Mouse (Mus musculus) gastrocnemius, adult 2 months (tissue): Measurements from ENCODE around the gene Usp54. TPM values are rescaled to one million over a fixed set of nuclear protein-coding genes. Genes with fewer than 3 reads are reported as not detected.
"Not testable (repeated sequence)": the region's sequence is repeated elsewhere in the genome, so short reads cannot be mapped to it uniquely, and the experiment has no call there.

Experiments used
- DNase-seq: peaks from one replicate; pipeline ENCODE4 v3.0.0; 2022
- H3K27ac ChIP-seq: fragments of 200-600 bp; 2 replicates; pipeline ENCODE4 v1.8.1; 2022; ENCODE audit warnings: mild to moderate bottlenecking
- H3K4me3 ChIP-seq: fragments of 200-600 bp; 2 replicates; pipeline ENCODE4 v1.8.1; 2022; ENCODE audit warnings: mild to moderate bottlenecking, moderate library complexity
- CTCF ChIP-seq: fragments of 200-600 bp; IDR thresholded peaks from 2 replicates; pipeline ENCODE4 v1.8.1; 2022; ENCODE audit warnings: antibody characterized with exemption, mild to moderate bottlenecking, moderate library complexity
- intact Hi-C: fragments of 180-260 bp; cut with DNase I; formaldehyde crosslinking; loops from one replicate; pipeline ENCODE4 v1.15.1; 2025
- total RNA-seq, 2 experiments: library from RNA; stranded (reverse); gene quantifications; 2 replicates each; pipeline ENCODE4 v1.2.3; 2021

Usp54 gene
- total RNA-seq, 2 experiments from 2014 or later, result 4.9 to 6.3 TPM

DNA sequence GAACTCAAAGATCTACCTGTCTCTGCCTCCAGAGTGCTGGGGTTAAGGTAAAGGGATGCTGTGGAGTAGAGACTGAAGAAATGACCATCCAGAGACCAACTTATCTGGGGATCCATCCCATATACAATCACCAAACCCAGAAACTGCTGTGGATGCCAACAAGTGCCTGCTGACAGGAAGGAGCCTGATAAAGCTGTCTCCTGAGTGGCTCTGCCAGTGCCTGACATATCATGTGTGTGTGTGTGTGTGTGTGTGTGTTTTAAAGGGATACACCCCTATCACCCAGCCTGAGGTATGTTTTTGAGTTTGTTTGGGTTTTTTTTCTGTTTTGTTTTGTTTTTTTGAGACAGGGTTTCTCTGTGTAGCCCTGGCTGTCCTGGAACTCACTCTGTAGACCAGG lies 5.5 kb upstream of the Usp54 start:
- no peak for TF ChIP-seq CTCF
- Histone ChIP-seq H3K27ac (peak overlapping the region; percentile 24; the same call in 1 of the 2 replicates), H3K4me3 (no peak overlapping the region)
- intact Hi-C loops, result no loop called here
- DNase-seq, result peak; percentile 54

DNA sequence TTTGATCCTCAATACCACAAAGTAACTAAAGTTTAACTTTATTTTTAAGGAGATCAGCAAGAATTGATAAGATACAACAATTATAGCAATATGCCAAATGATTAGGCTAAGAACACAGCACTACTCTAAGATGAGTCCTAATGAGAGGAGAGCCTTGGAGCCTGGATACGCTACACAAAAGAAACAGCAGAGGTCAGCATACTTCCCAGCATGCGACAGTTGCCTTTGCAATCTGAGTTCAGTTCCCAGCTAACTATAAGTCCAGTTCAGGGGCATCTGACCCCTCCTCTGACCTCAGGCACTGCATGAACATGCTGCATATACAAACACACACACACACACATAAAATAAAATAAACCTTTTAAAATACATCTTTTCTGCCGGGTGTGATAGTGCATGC lies 4.7 kb upstream of the Usp54 start:
- H3K4me3 ChIP-seq, result no peak overlapping the region
- DNase-seq, result peak; percentile 31
- intact Hi-C loops, result no loop called here

DNA sequence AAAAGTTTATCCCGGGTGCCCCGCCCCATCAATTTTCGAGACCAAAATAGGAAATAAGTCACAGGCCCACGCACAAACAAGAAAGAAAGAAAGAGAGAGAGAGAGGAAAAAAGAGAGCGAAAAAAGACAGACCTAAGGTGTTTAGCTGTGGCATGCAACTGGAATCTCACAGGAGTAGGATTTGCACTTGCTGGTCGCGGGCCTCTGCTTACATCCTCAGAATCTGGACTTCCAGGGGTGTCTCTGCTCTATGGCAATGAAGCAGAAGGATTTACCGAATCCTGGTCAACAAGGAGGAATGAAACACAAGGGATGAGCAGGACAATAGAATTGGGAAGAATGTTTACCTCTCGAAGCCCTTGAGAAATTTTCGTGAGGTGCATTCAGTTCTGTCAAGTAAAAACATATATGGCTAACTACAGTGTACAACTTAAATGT lies 594 bp upstream of the Usp54 start:
- no peak for DNase-seq
- peak overlapping the region; percentile 99 for H3K27ac ChIP-seq
- TF ChIP-seq CTCF, result no peak
- peak overlapping the region; percentile 91 for H3K4me3 ChIP-seq
- intact Hi-C loops, result loop anchor here (5.0 kb wide), 1 partner anchor 64 kb away; no protein-coding TSS in a partner anchor

More for the DNA sequence above, 4.7 kb upstream of the Usp54 start:
- H3K27ac ChIP-seq, result no peak overlapping the region; the same call in 1 of the 2 replicates
- TF ChIP-seq CTCF, result peak; percentile 42

DNA sequence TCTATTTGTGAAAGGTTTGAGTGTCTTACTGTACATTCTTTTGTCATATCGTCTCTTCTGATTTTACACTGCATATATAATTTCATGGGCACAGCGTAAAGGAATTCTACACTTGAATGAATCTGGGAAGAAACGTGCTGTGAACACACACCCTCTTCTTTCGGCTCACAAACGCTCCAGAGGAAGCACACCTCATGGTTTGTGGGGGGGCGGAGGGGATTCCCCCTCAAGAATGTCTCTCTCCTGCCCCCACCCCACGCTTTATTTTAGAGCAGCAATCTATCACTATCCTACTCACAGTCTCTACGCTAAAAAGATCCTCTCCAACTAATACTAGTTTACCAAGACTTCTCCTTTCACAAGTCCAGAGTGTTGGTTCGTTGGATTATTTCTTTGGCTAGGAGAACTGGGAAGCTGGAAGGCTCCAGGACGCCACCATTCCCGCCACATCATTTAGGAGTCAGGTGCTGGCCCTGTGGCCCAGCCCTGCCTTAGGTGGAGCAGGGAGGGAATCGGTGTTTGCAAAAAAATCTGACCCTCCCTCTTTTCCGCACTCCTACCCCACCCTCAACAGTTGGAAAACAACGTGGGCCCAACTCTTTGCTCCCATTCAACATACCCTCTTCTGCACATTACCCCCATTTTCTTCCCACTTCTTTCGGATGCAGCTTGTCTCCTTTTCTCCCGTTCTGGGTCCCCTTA lies 794 bp downstream of the Usp54 start:
- intact Hi-C loops, result loop anchor here (5.0 kb wide), 1 partner anchor 63 kb away; no protein-coding TSS in a partner anchor
- no peak for TF ChIP-seq CTCF
- peak overlapping the region; percentile 99 for H3K27ac ChIP-seq
- H3K4me3 ChIP-seq, result peak overlapping the region; percentile 91
- peak; percentile 19 for DNase-seq

DNA sequence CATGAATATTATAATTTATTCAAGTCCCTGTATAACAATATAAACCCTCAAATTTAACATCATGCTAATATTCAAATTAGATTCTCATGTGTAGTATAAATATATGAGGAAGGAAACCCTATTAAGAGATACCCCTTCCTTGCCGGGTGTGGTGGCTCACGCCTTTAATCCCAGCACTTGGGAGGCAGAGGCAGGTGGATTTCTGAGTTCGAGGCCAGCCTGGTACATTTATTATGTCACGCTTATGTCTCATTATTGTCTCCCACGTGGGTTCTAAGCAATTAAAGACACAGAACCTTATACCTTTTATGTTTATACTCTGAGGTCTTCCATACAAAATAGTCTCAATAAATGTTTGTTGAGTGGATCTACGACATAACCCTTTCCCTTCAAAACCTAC lies 2.2 kb downstream of the Usp54 start:
- no peak for TF ChIP-seq CTCF
- intact Hi-C loops, result no loop called here
- Histone ChIP-seq H3K4me3 (no peak overlapping the region), H3K27ac (no peak overlapping the region)
- no peak for DNase-seq

DNA sequence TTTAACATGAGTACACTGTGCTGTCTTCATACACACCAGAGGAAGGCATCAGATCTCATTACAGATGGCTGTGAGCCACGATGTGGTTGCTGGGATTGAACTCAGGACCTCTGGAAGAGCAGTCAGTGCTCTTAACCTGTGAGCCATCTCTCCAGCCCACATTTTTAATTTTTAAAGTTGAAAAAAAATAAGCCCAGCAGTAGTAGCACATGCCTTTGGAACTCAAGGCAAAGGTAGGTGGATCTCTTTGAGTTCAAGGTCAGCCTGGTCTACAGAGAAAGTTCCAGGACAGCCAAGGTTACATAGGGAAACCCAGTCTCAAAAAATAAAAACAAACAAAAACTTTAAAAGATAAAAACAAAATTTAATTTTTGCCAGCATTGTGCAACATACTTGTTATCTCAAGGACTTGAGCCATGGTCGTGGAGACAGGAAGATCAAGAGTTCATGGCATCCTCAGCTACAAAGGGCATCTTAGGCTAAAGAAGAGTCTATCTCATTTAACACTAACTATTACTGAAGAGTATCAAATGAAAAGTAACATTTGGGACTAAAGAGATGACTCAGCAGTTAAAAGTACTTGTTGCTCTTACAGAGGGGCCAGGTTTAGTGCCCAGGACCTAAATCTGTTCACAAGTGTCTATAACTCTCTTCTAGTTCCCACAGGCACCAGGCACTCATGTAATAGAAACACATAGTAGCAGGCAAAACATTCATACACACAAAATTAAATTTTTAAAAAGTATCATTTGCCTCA lies 2.9 kb downstream of the Usp54 start:
- DNase-seq, result no peak
- Histone ChIP-seq H3K4me3 (no peak overlapping the region), H3K27ac (no peak overlapping the region)
- no peak for TF ChIP-seq CTCF
- intact Hi-C loops, result no loop called here

DNA sequence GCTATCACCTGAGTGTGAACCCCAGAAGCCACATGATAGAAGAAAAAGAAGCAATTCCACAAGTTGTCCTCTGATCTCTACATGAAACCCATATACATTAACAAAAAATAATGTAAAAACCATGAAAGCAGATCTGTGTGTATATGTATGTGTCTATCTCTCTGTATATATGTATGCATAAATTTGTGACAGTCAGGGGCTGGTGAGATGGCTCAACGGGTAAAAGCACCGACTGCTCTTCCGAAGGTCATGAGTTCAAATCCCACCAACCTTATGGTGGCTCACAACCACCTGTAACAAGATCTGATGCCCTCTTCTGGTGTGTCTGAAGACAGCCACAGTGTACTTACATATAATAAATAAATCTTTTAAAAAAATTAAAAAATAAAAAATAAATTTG lies 3.9 kb downstream of the Usp54 start:
- H3K27ac ChIP-seq, DNase-seq, intact Hi-C loops: not testable (repeated sequence)

DNA sequence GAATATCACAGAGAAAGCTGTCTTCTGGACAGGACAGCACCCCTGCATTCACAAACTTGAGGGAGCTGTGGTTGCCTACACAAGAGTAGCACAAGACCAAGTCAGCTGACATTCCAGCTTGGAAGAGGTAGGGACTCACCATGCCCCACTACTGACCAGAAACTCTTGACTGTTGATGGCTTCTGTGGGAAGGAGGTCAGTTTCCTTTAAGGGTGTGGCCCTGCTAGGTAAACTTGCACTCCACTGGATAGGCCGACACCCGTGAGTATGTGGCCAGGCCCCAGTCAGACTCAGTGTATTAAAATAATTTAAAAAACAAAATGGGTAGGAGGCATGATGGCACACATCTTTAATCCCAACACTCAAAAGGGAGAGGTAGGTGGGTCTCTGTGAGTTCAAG lies 5.3 kb downstream of the Usp54 start:
- no peak for DNase-seq
- Histone ChIP-seq H3K27ac (no peak overlapping the region), H3K4me3 (no peak overlapping the region)
- intact Hi-C loops, result no loop called here
- no peak for TF ChIP-seq CTCF

More for the DNA sequence above, 3.9 kb downstream of the Usp54 start:
- not testable (repeated sequence) for H3K4me3 ChIP-seq

DNA sequence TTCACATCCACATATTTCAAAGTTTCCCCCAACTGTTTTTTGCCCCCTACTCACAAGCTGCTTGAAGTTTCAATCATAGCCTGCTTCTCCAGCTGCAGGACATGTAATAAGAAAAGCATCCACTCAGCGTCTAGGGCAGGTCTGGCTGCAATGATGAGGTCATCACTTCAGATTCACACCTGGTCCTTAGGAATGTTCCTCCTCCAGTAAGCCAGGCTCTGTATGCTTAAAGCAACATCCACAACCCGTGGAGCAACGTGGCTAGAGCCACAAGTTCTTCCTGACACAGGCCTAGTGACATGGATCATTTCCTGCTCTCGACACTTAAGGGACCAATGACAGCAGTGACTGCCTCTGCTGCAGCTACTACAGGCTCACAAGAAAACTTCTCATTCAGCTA lies 9.6 kb downstream of the Usp54 start:
- Histone ChIP-seq H3K4me3 (no peak overlapping the region), H3K27ac (no peak overlapping the region)
- no peak for TF ChIP-seq CTCF
- DNase-seq, result no peak
- intact Hi-C loops, result no loop called here

DNA sequence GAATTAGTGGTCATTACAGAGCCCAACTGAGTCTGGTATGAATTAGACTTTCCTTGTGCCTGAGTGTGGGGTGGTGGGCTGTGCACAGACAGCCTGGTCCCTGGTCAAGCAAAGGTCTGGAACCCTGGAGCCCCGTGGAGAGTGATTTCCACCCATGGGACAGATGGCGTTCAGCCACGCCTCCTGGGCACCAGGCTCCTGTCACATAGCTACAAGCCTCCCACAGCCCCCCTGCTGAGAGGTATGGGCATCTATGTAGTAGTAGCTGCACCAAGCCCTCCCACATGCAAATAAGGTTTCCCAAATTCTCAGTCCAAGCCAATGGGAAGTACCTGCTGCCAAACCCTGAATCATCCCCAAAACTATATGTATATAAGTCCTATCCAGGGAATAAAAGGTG lies 13.9 kb downstream of the Usp54 start:
- DNase-seq, result no peak
- TF ChIP-seq CTCF, result no peak
- intact Hi-C loops, result no loop called here
- H3K4me3 ChIP-seq, result no peak overlapping the region
- no peak overlapping the region for H3K27ac ChIP-seq

DNA sequence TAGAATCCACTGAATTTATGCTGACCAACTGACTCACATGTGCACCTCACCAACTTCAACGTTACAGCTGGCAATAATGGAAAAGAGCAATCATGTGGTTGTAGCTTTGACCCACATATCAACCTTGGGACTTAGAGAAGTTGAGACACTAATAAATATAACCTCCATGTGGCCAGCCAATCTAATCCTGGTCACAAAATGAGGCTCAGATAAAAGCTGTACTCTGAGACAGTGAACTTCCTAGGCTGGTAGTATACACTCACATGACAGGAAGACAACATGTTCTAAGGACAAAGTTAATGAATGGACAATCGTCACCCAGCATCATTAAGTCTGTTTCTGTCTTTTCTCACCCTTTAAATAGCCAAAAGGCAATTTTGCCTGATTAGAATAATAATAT lies 14.4 kb downstream of the Usp54 start:
- no peak overlapping the region; the same call in 1 of the 2 replicates for H3K27ac ChIP-seq
- intact Hi-C loops, result no loop called here
- no peak overlapping the region for H3K4me3 ChIP-seq
- TF ChIP-seq CTCF, result no peak
- no peak for DNase-seq

DNA sequence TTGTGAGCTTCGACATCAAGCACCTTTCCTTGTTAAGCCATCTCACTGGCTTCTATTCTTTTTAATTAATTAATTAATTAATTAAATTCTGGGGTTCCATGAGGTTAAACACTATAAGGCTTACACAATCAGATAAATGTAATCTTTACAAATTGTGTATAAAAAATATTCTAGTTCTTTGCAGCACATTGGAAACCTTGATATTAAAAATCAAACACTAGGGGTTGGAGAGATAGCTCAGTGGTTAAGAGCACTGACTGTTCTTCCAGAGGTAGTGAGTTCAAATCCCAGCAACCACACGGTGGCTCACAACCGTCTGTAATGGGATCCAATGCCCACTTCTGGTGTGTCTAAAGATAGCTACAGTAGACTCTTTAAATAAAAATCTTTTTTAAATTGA lies 18.0 kb downstream of the Usp54 start:
- no peak for TF ChIP-seq CTCF
- H3K4me3 ChIP-seq, result no peak overlapping the region
- DNase-seq, result no peak
- H3K27ac ChIP-seq, result no peak overlapping the region
- intact Hi-C loops, result no loop called here

DNA sequence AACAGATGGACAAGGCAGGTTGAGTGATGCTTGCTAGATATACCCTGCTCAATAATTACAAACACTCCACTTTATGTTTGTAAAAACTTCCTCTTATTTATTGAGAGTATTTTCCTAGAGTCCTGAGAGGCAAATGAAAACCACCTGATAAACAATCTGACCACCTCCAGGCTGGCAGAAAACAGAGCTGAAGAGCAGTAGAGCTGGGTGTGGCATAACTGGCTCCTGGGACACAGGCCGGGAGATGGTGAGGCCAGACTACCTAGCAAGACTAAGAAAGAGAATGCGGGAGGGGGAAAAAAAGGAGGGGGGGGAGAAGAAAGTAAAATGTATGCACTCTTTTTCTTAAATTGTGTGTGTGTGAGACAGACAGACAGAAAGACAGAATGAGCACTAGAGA lies 18.5 kb downstream of the Usp54 start:
- Histone ChIP-seq H3K27ac (no peak overlapping the region), H3K4me3 (no peak overlapping the region)
- intact Hi-C loops, result no loop called here
- no peak for DNase-seq
- TF ChIP-seq CTCF, result no peak
